Mouse (Mus musculus): ENCODE measurements at regions not wholly inside any gene's neighbourhood (a gene's known extent, or its start where the extent isn't known, plus 50 kb on each side); places are given as distances from the start of the nearest gene placed in this dataset.

GRCm38 (mm10) chr4:64832882-64833281, 291.1 kb upstream of the Pappa start:
- H3K4me1 ChIP-seq (ENCODE audit: control insufficient read depth in 1 of 2, insufficient read depth in 2 of 2), result no peaks in the 10 kb centered on the region
- H3K4me3 ChIP-seq (replicated peaks in 1 of 3; ENCODE audit: low read depth in 2 of 3, low read length in 2 of 3, poor library complexity in 1 of 3), result no peak overlapping the region
- H3K36me3 ChIP-seq (replicated peaks in 1 of 2; ENCODE audit: control insufficient read depth in 1 of 2, insufficient read depth in 1 of 2, low read length in 1 of 2), result no peaks in the 10 kb centered on the region
- no peak overlapping the region for H3K4me2 ChIP-seq (ENCODE audit: insufficient read depth, low read depth, poor library complexity, severe bottlenecking)
- dilution Hi-C loops (cut with MboI; ENCODE audit: extremely low pct_ligation_motif_present, extremely low pct_unique_long_range_greater_than_20kb, low sequenced_read_pairs), result no loop called here
- H3K27ac ChIP-seq (ENCODE audit: insufficient read depth, low read depth), result no peak overlapping the region
- TF ChIP-seq CTCF (conservative IDR thresholded peaks at IDR 0.05 in 1 of 2, IDR thresholded peaks at IDR 0.05 in 1 of 2; ENCODE audit: low read depth in 2 of 2, low read length in 2 of 2), result peak; percentile 45 to 55
- TF ChIP-seq RAD21 (IDR thresholded peaks at IDR 0.05; ENCODE audit: low read depth, low read length), result peak; percentile 24
- TF ChIP-seq MYC (IDR thresholded peaks at IDR 0.05; ENCODE audit: low read depth, low read length), result no peak
- TF ChIP-seq SMC3 (IDR thresholded peaks at IDR 0.05; ENCODE audit: low read depth, low read length), result peak; percentile 37
- no peak for TF ChIP-seq TBP (conservative IDR thresholded peaks at IDR 0.05; ENCODE audit: low read depth, low read length)
- TF ChIP-seq SIN3A (IDR thresholded peaks at IDR 0.05; ENCODE audit: low read length), result no peak
- TF ChIP-seq MAZ (IDR thresholded peaks at IDR 0.05; ENCODE audit: low read depth, low read length), result no peak
- no peak for TF ChIP-seq E2F4 (IDR thresholded peaks at IDR 0.05; ENCODE audit: insufficient replicate concordance, low read depth, low read length)
- no peaks in the 10 kb centered on the region for H3K27me3 ChIP-seq (replicated peaks)
- no peak overlapping the region for H3K9ac ChIP-seq (ENCODE audit: insufficient read depth, low read depth)
- peak; percentile 37 for DNase-seq (ENCODE audit: extremely low read depth)
- in situ Hi-C loops (cut with MboI; ENCODE audit: low pct_ligation_motif_present, low pct_unique_long_range_greater_than_20kb, low sequenced_read_pairs), result loop anchor here (10.0 kb wide), 1 partner anchor 752 kb away; no protein-coding TSS in a partner anchor
- H3K79me2 ChIP-seq (replicated peaks; ENCODE audit: control insufficient read depth, extremely low read depth, insufficient read depth, poor library complexity, severe bottlenecking), result no peaks in the 10 kb centered on the region
- H3K9me3 ChIP-seq (replicated peaks; ENCODE audit: low read length), result no peaks in the 10 kb centered on the region

GRCm38 (mm10) chr4:64874521-64874920, 249.5 kb upstream of the Pappa start:
- dilution Hi-C loops (cut with MboI; ENCODE audit: extremely low pct_ligation_motif_present, extremely low pct_unique_long_range_greater_than_20kb, low sequenced_read_pairs), result no loop called here
- no peak overlapping the region for H3K4me2 ChIP-seq (ENCODE audit: insufficient read depth, low read depth, poor library complexity, severe bottlenecking)
- H3K9me3 ChIP-seq (replicated peaks; ENCODE audit: low read length), result no peaks in the 10 kb centered on the region
- no peaks in the 10 kb centered on the region for H3K36me3 ChIP-seq (replicated peaks in 1 of 2; ENCODE audit: control insufficient read depth in 1 of 2, insufficient read depth in 1 of 2, low read length in 1 of 2)
- no peaks in the 10 kb centered on the region for H3K79me2 ChIP-seq (replicated peaks; ENCODE audit: control insufficient read depth, extremely low read depth, insufficient read depth, poor library complexity, severe bottlenecking)
- no peaks in the 10 kb centered on the region for H3K4me1 ChIP-seq (ENCODE audit: control insufficient read depth in 1 of 2, insufficient read depth in 2 of 2)
- no peaks in the 10 kb centered on the region for H3K27me3 ChIP-seq (replicated peaks)
- no peak overlapping the region for H3K27ac ChIP-seq (ENCODE audit: insufficient read depth, low read depth)
- no peak overlapping the region for H3K9ac ChIP-seq (ENCODE audit: insufficient read depth, low read depth)
- in situ Hi-C loops (cut with MboI; ENCODE audit: low pct_ligation_motif_present, low pct_unique_long_range_greater_than_20kb, low sequenced_read_pairs), result no loop called here
- no peak for TF ChIP-seq JUND (conservative IDR thresholded peaks at IDR 0.05; ENCODE audit: low read depth, low read length)
- DNase-seq (ENCODE audit: extremely low read depth), result no peak
- no peak overlapping the region for H3K4me3 ChIP-seq (replicated peaks in 1 of 3; ENCODE audit: low read depth in 2 of 3, low read length in 2 of 3, poor library complexity in 1 of 3)

GRCm38 (mm10) chr4:64876924-64877323, 247.1 kb upstream of the Pappa start:
- Histone ChIP-seq H3K4me1 (ENCODE audit: control insufficient read depth in 1 of 2, insufficient read depth in 2 of 2) (no peaks in the 10 kb centered on the region), H3K79me2 (replicated peaks; ENCODE audit: control insufficient read depth, extremely low read depth, insufficient read depth, poor library complexity, severe bottlenecking) (no peaks in the 10 kb centered on the region), H3K9ac (ENCODE audit: insufficient read depth, low read depth) (no peak overlapping the region), H3K27me3 (replicated peaks) (no peaks in the 10 kb centered on the region), H3K4me2 (ENCODE audit: insufficient read depth, low read depth, poor library complexity, severe bottlenecking) (no peak overlapping the region), H3K27ac (ENCODE audit: insufficient read depth, low read depth) (no peak overlapping the region), H3K9me3 (replicated peaks; ENCODE audit: low read length) (no peaks in the 10 kb centered on the region), H3K36me3 (replicated peaks in 1 of 2; ENCODE audit: control insufficient read depth in 1 of 2, insufficient read depth in 1 of 2, low read length in 1 of 2) (no peaks in the 10 kb centered on the region), H3K4me3 (replicated peaks in 1 of 3; ENCODE audit: low read depth in 2 of 3, low read length in 2 of 3, poor library complexity in 1 of 3) (no peak overlapping the region)
- dilution Hi-C loops (cut with MboI; ENCODE audit: extremely low pct_ligation_motif_present, extremely low pct_unique_long_range_greater_than_20kb, low sequenced_read_pairs) (no loop called here), in situ Hi-C loops (cut with MboI; ENCODE audit: low pct_ligation_motif_present, low pct_unique_long_range_greater_than_20kb, low sequenced_read_pairs) (no loop called here)
- TF ChIP-seq TCF12 (IDR thresholded peaks at IDR 0.05; ENCODE audit: low read depth, low read length), result no peak
- no peak for TF ChIP-seq HCFC1 (IDR thresholded peaks at IDR 0.05; ENCODE audit: low read depth, low read length)
- TF ChIP-seq GABPA (IDR thresholded peaks at IDR 0.05; ENCODE audit: insufficient replicate concordance, low read depth, low read length), result no peak
- TF ChIP-seq ETS1 (conservative IDR thresholded peaks at IDR 0.05; ENCODE audit: low read depth, low read length), result no peak
- no peak for TF ChIP-seq BHLHE40 (IDR thresholded peaks at IDR 0.05; ENCODE audit: low read depth, low read length)
- no peak for TF ChIP-seq IRF4 (IDR thresholded peaks at IDR 0.05; ENCODE audit: low read depth, low read length)
- no peak for TF ChIP-seq MEF2A (IDR thresholded peaks at IDR 0.05; ENCODE audit: borderline replicate concordance, low read depth, low read length)
- no peak for TF ChIP-seq CHD2 (IDR thresholded peaks at IDR 0.05; ENCODE audit: low read length)
- TF ChIP-seq KAT2A (IDR thresholded peaks at IDR 0.05; ENCODE audit: insufficient replicate concordance, low read length), result no peak
- TF ChIP-seq ZMIZ1 (IDR thresholded peaks at IDR 0.05; ENCODE audit: low read depth, low read length), result no peak
- TF ChIP-seq JUN (IDR thresholded peaks at IDR 0.05; ENCODE audit: insufficient read depth, low read depth, low read length), result no peak
- no peak for TF ChIP-seq USF2 (conservative IDR thresholded peaks at IDR 0.05; ENCODE audit: low read depth, low read length)
- TF ChIP-seq ZC3H11A (IDR thresholded peaks at IDR 0.05; ENCODE audit: low read depth, low read length), result no peak
- DNase-seq (ENCODE audit: extremely low read depth), result no peak
